Mouse (Mus musculus) heart, embryonic 13.5 days (tissue): ENCODE results near the gene Olfr215. TPM values are rescaled to one million over a fixed set of nuclear protein-coding genes. Genes with fewer than 3 reads are reported as not detected.
"Not testable (repeated sequence)": the region's sequence is repeated elsewhere in the genome, so short reads cannot be mapped to it uniquely, and the experiment has no call there.

Experiments
- ATAC-seq: fragments of 200-750 bp; cut with Nextera tagmentation; 2 replicates; pipeline ENCODE4 v1.8.0; 2017; ENCODE audit warnings: moderate TSS enrichment; ENCODE audit not compliant: insufficient number of reproducible peaks, low FRiP score, low TSS enrichment; ENCODE audit errors: extremely low read depth
- H3K27ac ChIP-seq: fragments of 300-500 bp; sonication (generic); replicated peaks from 2 replicates; pipeline ENCODE4 v1.5.1; 2015; ENCODE audit warnings: moderate library complexity, mild to moderate bottlenecking, inconsistent platforms
- H3K27me3 ChIP-seq: fragments of 300-500 bp; sonication (generic); replicated peaks from 2 replicates; pipeline ENCODE4 v1.6.1; 2015; ENCODE audit warnings: mild to moderate bottlenecking, inconsistent platforms
- H3K36me3 ChIP-seq: fragments of 300-500 bp; sonication (generic); 2 replicates; pipeline ENCODE4 v1.6.1; 2015; ENCODE audit warnings: mild to moderate bottlenecking, inconsistent platforms
- H3K4me1 ChIP-seq: fragments of 300-500 bp; sonication (generic); 2 replicates; pipeline ENCODE4 v1.6.1; 2015; ENCODE audit warnings: inconsistent platforms
- H3K4me2 ChIP-seq: fragments of 300-500 bp; sonication (generic); 2 replicates; pipeline ENCODE4 v1.6.1; 2015; ENCODE audit warnings: inconsistent platforms, mild to moderate bottlenecking, moderate library complexity
- H3K4me3 ChIP-seq: fragments of 300-500 bp; sonication (generic); 2 replicates; pipeline ENCODE4 v1.5.1; 2015; ENCODE audit warnings: moderate library complexity, mild to moderate bottlenecking, inconsistent platforms
- H3K9ac ChIP-seq: fragments of 300-500 bp; sonication (generic); 2 replicates; pipeline ENCODE4 v1.6.1; 2015; ENCODE audit warnings: inconsistent platforms, mild to moderate bottlenecking, moderate library complexity
- H3K9me3 ChIP-seq: fragments of 300-500 bp; sonication (generic); 2 replicates; pipeline ENCODE4 v1.6.1; 2016; ENCODE audit warnings: inconsistent platforms
- WGBS: fragments of 180-500 bp; shearing (Covaris S2); methylation state at CpG from one replicate; pipeline ENCODE4 v1.1.7; 2015; ENCODE audit warnings: mixed read lengths; 5-methylcytosine and 5-hydroxymethylcytosine counted together
- polyA plus RNA-seq: library from polyadenylated mRNA; unstranded; fragments of >200 nt; fragmentation: Nextera tagmentation; extraction: Ambion mirVana; gene quantifications from 2 replicates; pipeline ENCODE4 v1.2.1, GENCODE M21; 2015

Gene Olfr215
- polyA plus RNA-seq: not detected in 2 replicates

DNA sequence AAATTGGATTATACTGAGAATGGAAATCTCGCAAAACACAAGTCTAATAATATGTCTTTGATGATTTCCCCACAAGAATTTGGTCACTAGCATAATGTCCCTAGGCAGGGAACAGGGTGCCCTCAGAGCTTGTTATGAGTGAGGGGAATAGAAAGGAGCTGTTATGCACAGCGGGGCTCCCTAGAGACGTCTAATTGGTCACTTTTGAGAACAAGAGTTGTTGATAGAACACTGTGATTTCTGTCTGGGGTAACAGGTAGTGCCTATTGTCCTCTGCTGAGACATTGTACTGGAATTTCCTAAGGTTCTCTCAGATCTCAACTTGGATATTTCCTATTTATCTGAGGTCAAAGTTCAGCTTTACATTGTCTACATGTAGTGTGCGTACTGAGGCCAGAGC is at the start of gene Olfr215:
Olfr215 (minus strand) TSS at position 101 of the 400 bp plus-strand sequence.
- Histone ChIP-seq H3K4me1 (no peaks in the 10 kb centered on the region), H3K36me3 (no peaks in the 10 kb centered on the region), H3K9ac (no peak within 1 kb of the TSS), H3K27ac (no peak within 1 kb of the TSS), H3K27me3 (no peaks in the 10 kb centered on the region), H3K4me2 (no peak within 1 kb of the TSS), H3K4me3 (no peak within 1 kb of the TSS), H3K9me3 (no peaks in the 10 kb centered on the region)
- 79% methylated on average over 4 of the region's 4 CpGs for WGBS
- no peak for ATAC-seq

DNA sequence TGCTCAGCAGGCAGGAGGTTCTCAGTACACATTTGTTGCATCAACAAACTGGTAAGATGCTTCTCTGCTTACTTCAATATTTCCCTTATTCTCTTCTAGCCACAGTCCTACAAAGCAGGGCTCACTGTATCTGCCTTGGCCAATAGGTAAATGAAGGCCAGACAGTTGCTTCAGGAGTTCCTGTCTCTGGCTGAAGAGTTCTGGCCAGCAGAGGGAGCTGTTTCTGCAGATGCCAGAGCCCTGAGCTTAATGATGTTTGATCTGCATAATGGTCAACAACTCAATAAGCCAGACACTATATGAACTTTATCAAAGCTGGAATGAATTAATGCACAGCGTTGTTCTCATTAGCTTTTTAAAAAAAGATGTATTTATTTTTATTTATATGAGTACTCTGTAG is 48.1 kb upstream of the Olfr215 start:
- Histone ChIP-seq H3K4me1 (peaks cover 44% of the 10 kb centered on the region), H3K4me3 (no peak overlapping the region), H3K27me3 (no peaks in the 10 kb centered on the region), H3K9ac (no peak overlapping the region), H3K27ac (no peak overlapping the region), H3K9me3 (no peaks in the 10 kb centered on the region), H3K4me2 (no peak overlapping the region), H3K36me3 (no peaks in the 10 kb centered on the region; the same call in 1 of the 2 replicates)
- no peak for ATAC-seq
- 30% methylated on average over 1 of the region's 1 CpGs for WGBS

DNA sequence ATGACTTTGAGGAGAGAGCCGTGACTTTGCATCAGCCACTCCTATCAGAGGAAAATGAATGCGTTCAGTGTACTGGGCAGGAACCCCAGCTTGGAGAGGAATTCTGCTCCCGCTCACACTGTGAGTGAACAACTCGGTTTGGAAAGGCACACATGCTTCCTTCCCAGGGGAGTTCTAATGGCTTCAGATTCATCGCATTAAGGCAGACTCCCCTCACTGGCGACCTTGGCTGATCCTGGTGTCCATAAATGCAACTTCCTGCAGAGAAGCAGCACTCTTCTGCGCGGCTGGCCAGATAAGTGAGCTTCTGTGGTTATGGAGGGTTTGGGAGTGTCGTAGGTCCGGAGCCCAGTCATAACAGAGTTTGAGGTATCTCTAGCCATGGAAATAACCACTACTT is 45.8 kb upstream of the Olfr215 start:
- Histone ChIP-seq H3K9ac (no peak overlapping the region), H3K4me3 (no peak overlapping the region), H3K4me2 (no peak overlapping the region), H3K27me3 (no peaks in the 10 kb centered on the region), H3K27ac (no peak overlapping the region), H3K4me1 (peaks cover 21% of the 10 kb centered on the region), H3K36me3 (peaks cover 21% of the 10 kb centered on the region), H3K9me3 (no peaks in the 10 kb centered on the region)
- no peak for ATAC-seq
- WGBS: 79% methylated on average over 10 of the region's 10 CpGs

DNA sequence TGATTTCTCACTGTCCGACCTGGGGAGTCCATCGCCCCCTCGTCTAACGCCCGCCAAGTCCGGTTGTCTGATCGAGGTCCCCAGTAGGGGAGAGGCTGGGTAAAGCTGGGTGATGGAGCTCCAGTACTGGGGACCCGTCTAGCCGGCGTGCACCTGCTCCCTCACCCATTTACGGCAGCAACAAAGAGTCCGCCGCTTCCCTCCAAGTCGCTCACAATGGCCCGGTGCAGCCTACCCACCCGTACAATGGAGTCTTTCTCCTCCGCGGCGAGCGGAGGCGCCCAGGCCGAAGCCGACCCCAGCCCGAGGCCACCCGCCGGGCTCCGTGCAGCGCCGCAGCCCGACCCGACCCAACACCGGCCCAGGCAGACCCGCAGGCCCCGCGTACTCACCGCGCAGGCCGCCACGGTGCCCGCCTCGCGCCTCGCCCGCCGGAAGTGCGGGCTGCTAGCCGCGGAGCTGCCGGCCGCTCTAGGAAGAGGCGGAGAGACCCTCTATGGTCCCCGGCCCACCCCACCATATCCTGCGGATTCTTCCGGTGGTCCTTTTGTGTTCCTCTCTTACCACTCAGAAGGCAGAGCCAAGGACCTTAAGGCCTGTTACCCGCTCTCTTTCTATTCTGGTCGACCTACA is 44.7 kb upstream of the Olfr215 start, which contains the start of gene Zfp422:
Zfp422 (minus strand) TSS at position 461 of the 633 bp plus-strand sequence.
- H3K27ac ChIP-seq: peak within 1 kb of the TSS; percentile 92
- no peaks in the 10 kb centered on the region for H3K9me3 ChIP-seq
- H3K36me3 ChIP-seq: peaks cover 27% of the 10 kb centered on the region
- ATAC-seq: peak; percentile 61; the same call in 1 of the 2 replicates
- WGBS: under 1% methylated on average over 46 of the region's 56 CpGs
- H3K4me1 ChIP-seq: peaks cover 13% of the 10 kb centered on the region
- H3K4me3 ChIP-seq: peak within 1 kb of the TSS; percentile 93
- H3K4me2 ChIP-seq: peak within 1 kb of the TSS; percentile 85
- no peaks in the 10 kb centered on the region for H3K27me3 ChIP-seq
- peak within 1 kb of the TSS; percentile 99 for H3K9ac ChIP-seq

DNA sequence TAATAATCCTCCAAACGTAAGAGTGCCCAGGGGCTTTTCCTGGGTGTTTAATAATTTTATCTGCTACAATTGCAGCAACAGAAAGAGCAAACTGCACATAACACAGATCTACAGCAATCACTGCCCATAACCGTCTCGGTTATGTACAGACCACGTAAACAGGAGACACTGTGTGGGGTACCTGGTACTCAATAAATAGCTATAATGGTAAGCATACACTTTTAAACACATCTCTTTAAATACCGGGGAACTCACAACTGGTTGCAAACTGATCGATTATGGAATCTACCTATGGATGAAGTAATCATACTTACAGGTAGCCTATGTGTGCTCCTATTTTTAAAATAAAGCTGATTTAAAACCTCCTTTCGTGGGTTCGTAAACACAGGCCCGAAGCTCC is 44.1 kb upstream of the Olfr215 start:
- peak overlapping the region; percentile 92 for H3K27ac ChIP-seq
- peak overlapping the region; percentile 99 for H3K9ac ChIP-seq
- no peaks in the 10 kb centered on the region for H3K27me3 ChIP-seq
- H3K4me1 ChIP-seq: peaks cover 13% of the 10 kb centered on the region
- no peak for ATAC-seq
- peak overlapping the region; percentile 85 for H3K4me2 ChIP-seq
- WGBS: 21% methylated on average over 9 of the region's 9 CpGs
- H3K4me3 ChIP-seq: peak overlapping the region; percentile 93
- peaks cover 27% of the 10 kb centered on the region for H3K36me3 ChIP-seq
- H3K9me3 ChIP-seq: no peaks in the 10 kb centered on the region

DNA sequence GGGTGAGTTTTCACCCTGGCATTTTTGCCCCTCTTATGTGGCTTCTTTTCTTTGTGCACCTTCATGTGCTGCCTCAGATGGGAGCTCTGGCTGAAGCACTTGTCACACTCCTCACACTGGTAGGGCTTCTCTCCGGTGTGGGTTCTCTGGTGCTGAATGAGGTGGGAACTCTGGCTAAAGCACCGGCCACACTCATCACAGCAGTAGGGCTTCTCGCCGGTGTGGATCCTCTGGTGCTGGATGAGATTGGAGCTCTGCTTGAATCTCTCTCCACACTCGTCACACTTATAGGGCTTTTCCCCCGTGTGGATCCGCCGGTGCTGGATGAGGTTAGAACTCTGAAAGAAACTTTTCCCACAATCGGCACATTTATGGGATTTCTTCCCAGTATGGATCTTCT is 42.4 kb upstream of the Olfr215 start:
- H3K27me3 ChIP-seq, H3K9me3 ChIP-seq, H3K4me2 ChIP-seq, H3K4me3 ChIP-seq, H3K27ac ChIP-seq, H3K9ac ChIP-seq, ATAC-seq: not testable (repeated sequence)
- H3K4me1 ChIP-seq: peaks cover 13% of the 10 kb centered on the region
- WGBS: 92% methylated on average over 9 of the region's 9 CpGs
- peaks cover 27% of the 10 kb centered on the region for H3K36me3 ChIP-seq

DNA sequence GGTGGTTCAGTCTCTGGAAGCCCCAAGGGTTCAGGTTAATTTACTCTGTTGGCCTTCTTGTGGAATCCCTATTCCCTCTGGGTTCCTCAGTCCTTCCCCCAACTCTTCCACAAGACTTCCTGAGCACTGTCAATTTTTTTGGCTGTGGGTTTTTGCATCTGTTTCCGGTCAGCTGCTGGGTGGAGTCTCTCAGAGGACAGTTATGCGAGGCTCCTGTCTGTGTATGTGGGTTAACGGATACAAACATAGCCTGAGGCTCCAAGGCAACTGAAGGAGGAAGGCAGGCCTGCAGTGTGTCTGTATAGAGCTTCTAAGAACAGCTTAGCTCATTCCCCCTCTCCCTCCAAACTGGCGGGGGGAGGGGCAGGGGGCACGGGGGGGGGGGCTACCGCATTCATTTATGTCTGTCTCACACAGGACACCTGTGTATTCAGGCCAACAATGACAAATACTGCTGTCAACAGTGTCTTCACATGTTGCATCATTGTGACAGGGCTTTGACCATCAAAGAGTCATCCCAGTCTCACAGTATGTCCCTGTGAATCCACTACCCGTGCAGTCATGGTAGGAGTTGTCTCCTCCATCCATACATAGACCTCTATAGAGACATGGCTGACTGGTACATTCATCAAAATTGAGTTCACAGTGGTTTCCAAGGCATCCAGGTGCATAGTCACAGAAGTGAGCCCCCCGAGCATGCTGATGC is 37.5 kb upstream of the Olfr215 start:
- Histone ChIP-seq H3K27ac (no peak overlapping the region), H3K9ac (no peak overlapping the region), H3K9me3 (no peaks in the 10 kb centered on the region), H3K36me3 (peaks cover 21% of the 10 kb centered on the region), H3K27me3 (no peaks in the 10 kb centered on the region), H3K4me2 (no peak overlapping the region), H3K4me3 (no peak overlapping the region), H3K4me1 (no peaks in the 10 kb centered on the region)
- WGBS: 65% methylated on average over 8 of the region's 8 CpGs
- ATAC-seq: no peak

DNA sequence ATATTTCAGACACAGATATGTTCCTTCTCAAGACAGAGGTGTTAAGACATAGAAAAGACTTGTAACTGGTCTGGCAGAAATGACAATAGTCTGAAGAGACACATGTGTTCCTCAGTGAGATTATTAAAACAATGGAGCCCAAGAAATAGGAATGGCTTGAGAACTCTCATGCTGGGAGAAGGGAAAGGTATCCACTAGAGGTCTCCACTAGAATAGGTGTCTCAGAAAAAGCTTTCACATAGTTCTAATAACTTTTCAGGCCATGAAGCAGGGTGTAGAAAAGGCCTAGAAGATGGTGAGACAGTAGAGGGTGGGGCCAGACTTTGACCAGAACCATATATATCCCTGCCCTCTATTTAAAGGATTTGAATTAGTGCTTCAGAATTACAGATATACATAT is 34.1 kb upstream of the Olfr215 start:
- Histone ChIP-seq H3K4me1 (no peaks in the 10 kb centered on the region), H3K36me3 (no peaks in the 10 kb centered on the region), H3K4me3 (no peak overlapping the region), H3K9me3 (no peaks in the 10 kb centered on the region), H3K9ac (no peak overlapping the region), H3K27me3 (no peaks in the 10 kb centered on the region), H3K27ac (no peak overlapping the region), H3K4me2 (no peak overlapping the region)
- ATAC-seq: no peak

DNA sequence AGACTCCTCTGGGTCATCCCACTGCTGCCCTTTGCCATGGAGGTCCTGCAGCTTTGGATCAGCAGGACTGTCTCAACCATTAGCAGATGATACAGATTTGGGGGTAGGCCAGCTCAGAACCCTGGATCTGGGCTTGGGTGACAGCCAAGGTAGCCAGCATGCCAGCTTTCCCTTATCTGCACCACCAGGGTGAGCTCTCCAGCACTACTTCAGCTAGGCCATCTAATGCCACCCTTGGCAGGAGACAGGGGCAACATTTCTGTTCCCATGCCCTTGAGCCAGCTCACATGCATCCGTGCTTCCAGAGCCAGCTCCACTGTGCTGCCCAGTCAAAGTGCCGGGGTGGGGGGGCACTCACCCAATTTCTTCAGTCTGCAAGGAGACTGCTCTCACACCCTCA is 31.7 kb upstream of the Olfr215 start:
- no peaks in the 10 kb centered on the region for H3K36me3 ChIP-seq
- no peak overlapping the region for H3K4me3 ChIP-seq
- no peaks in the 10 kb centered on the region for H3K9me3 ChIP-seq
- H3K4me2 ChIP-seq: no peak overlapping the region
- H3K27me3 ChIP-seq: no peaks in the 10 kb centered on the region
- H3K9ac ChIP-seq: no peak overlapping the region
- ATAC-seq: no peak
- H3K4me1 ChIP-seq: no peaks in the 10 kb centered on the region
- 83% methylated on average over 2 of the region's 2 CpGs for WGBS
- H3K27ac ChIP-seq: no peak overlapping the region

DNA sequence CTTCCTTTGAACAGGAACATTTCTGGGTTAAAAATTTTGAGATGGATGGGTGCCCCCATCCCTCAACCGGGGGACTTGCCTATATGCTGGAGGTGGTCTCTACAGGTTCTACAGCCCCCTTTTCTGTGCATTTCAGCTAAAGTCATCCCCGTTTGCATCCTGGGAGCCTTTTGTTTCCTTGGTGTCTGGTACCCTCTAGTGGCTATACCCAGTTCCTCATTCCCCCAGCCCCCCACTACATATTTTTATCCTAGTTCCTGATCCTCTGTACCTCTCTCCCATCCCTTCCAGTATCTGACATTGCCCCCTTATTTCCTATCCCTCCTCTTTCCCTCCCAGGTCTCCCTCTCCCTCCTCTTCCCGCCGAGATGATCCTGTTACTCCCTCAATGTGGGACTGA is 23.2 kb upstream of the Olfr215 start:
- H3K36me3 ChIP-seq: no peaks in the 10 kb centered on the region
- WGBS: 28% methylated on average over 4 of the region's 4 CpGs
- H3K4me2 ChIP-seq: no peak overlapping the region
- no peak for ATAC-seq
- H3K4me3 ChIP-seq: no peak overlapping the region
- no peaks in the 10 kb centered on the region for H3K27me3 ChIP-seq
- no peaks in the 10 kb centered on the region for H3K9me3 ChIP-seq
- H3K27ac ChIP-seq: no peak overlapping the region
- no peaks in the 10 kb centered on the region for H3K4me1 ChIP-seq
- no peak overlapping the region for H3K9ac ChIP-seq

DNA sequence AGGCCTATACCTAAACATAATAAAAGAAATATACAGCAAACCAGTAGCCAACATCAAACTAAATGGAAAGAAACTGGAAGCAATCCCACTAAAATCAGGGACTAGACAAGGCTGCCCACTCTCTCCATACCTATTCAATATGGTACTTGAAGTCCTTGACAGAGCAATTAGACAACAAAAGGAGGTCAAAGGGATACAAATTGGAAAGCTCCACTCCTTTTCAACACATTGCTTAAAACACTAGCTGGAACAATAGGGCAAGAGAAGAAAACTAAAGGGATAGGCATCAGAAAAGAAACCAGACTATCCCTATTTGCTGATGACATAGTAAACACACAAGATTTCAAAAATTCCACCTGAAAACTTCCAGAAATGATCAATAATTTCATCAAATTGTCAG is 17.0 kb upstream of the Olfr215 start:
- H3K9ac ChIP-seq, H3K4me2 ChIP-seq, ATAC-seq, H3K27ac ChIP-seq, H3K36me3 ChIP-seq, H3K27me3 ChIP-seq, H3K9me3 ChIP-seq, H3K4me1 ChIP-seq, H3K4me3 ChIP-seq: not testable (repeated sequence)

DNA sequence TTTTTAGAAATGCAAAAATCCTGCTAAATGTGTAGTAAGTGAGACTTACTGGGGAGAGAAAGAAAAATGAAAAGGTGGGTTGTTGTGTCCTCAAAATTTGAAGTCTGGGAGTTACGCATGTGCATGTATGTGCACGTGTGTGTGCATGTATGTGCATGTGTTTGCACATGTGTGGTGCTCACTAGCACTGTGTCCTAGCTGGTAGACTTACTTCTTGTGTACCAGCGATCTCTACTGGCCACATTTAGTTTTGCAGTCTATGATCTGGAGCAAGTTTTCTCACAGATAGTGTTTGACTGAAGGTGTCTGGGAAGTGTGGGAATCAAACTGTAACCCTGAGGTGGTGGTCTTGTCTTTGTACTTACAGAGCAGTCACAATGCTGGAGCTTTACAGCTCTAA is 14.2 kb downstream of the Olfr215 start:
- no peaks in the 10 kb centered on the region for H3K36me3 ChIP-seq
- H3K4me3 ChIP-seq: no peak overlapping the region
- H3K4me2 ChIP-seq: no peak overlapping the region
- H3K27ac ChIP-seq: no peak overlapping the region
- ATAC-seq: no peak
- H3K27me3 ChIP-seq: 0 out of 2 replicates have a peak, but pooled peaks cover 10% of the 10 kb centered on the region
- no peaks in the 10 kb centered on the region for H3K4me1 ChIP-seq
- no peaks in the 10 kb centered on the region for H3K9me3 ChIP-seq
- WGBS: 27% methylated on average over 3 of the region's 3 CpGs
- no peak overlapping the region for H3K9ac ChIP-seq
